Mouse (Mus musculus): Measurements from ENCODE around the gene Zfr.

GRCm38 (mm10) chr15:12194817-12195735 lies 77.4 kb downstream of the Zfr start:
- TF ChIP-seq CTCF (IDR thresholded peaks at IDR 0.05; ENCODE audit: borderline replicate concordance, control insufficient read depth, extremely low read depth, insufficient read depth, low read length, poor library complexity) (no peak), POLR2A (IDR thresholded peaks at IDR 0.05; ENCODE audit: control insufficient read depth, extremely low read depth, insufficient read depth, low read length, poor library complexity) (no peak)
